Mouse (Mus musculus): ENCODE data around the gene Tspan8.

DNA sequence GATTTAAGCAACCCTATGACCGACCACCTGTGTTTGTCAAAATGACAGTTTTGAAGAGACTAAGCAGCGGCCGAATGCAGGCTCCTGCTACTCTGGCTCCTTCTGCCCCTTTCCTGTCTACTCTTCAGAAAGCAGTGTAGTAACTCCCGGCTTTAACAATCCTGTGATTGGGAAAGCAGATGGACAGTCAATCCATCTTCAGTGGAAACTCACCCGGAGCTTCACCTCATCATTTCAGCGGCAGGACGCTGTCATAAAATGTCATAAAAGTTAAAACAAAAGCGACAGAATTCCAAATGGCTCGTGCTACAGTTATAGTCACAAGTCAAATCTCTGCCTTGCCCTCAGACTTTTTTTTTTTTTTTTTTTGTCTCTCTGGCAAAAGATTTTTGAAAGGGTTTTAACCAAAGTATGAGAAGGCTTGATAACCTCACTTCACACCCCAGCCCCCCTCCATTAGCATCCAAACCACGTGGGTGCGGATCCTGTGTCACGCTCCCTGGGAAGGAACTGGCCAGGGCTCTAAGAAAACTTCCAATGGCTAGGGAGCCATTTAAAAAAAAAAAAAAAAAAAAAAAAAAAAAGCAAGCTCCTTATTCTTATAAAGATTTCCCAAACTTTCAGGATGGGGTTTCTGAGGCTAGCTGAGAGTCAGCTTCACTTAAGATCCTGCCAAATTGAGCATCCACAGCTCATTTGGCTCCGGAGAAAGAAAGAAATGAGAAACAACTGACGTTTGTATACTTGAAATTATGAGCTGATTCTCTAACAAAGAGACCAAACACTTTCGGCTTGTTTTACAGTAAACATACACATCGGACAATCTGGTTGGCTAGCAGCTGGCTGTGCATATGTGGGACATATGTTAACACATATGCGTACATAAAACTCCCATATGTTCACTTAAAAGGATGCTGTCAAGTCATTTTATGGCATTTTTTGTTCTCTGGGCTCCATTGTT, 40.4 kb upstream of the Tspan8 start:
- no peak for TF ChIP-seq CTCF (IDR thresholded peaks at IDR 0.05; ENCODE audit: borderline replicate concordance, insufficient read depth, low read length)
- no peak for TF ChIP-seq POLR2A (IDR thresholded peaks at IDR 0.05; ENCODE audit: low read depth, low read length)
